8 mouse cellular contexts compared by ENCODE assay signal in genomic region chr6:53795788-53796187, GRCm38 (mm10). TPM values are rescaled to one million over a fixed set of nuclear protein-coding genes. Genes with fewer than 3 reads are reported as not detected.
DNase-seq lines count a peak whose midpoint lies in the region; ATAC-seq lines count a peak whose summit lies in the region.

No protein-coding gene starts in this region.

- 24% methylated on average over 5 of the region's 5 CpGs for WGBS in embryonic facial prominence, embryonic 14.5 days

- no peak overlapping the region for H3K4me3 ChIP-seq in embryonic facial prominence, embryonic 14.5 days (ENCODE audit: low read depth, low read length)

- H3K4me1 ChIP-seq in embryonic facial prominence, embryonic 14.5 days (ENCODE audit: control insufficient read depth, insufficient read depth, low read length) = no peaks in the 10 kb centered on the region

- no peaks in the 10 kb centered on the region; the same call in none of the 2 replicates for H3K27me3 ChIP-seq in embryonic facial prominence, embryonic 14.5 days (replicated peaks; ENCODE audit: control insufficient read depth, insufficient read depth, low read length)

- ATAC-seq in embryonic facial prominence, embryonic 14.5 days (ENCODE audit: low read depth) = peak; percentile 68; the same call in 1 of the 2 replicates

- peak; percentile 26 to 60 for DNase-seq in heart, adult 18-20 months
- no peak for DNase-seq in heart, adult 8-10 months (ENCODE audit: low spot score)
- peak; percentile 17 for DNase-seq in 416B (ENCODE audit: low read depth)
- peak; percentile 48 to 63 for DNase-seq in adrenal gland, postnatal 36 days
- DNase-seq in embryonic facial prominence, embryonic 14.5 days (ENCODE audit: low spot score) = no peak
- DNase-seq in kidney, postnatal 25 days = peak; percentile 63 to 75
- DNase-seq in retina, embryonic 14.5 days (ENCODE audit: low spot score) = peak; percentile 89
- no peak for DNase-seq in layer of hippocampus, postnatal 36 days

- H3K36me3 ChIP-seq in embryonic facial prominence, embryonic 14.5 days (ENCODE audit: control insufficient read depth, insufficient read depth, low read length) = no peaks in the 10 kb centered on the region

- H3K4me2 ChIP-seq in embryonic facial prominence, embryonic 14.5 days (ENCODE audit: low read depth, low read length) = no peak overlapping the region

- H3K9me3 ChIP-seq in embryonic facial prominence, embryonic 14.5 days (ENCODE audit: control insufficient read depth, low read length) = no peaks in the 10 kb centered on the region

- no peak overlapping the region for H3K9ac ChIP-seq in embryonic facial prominence, embryonic 14.5 days (ENCODE audit: low read depth, low read length)

- H3K27ac ChIP-seq in embryonic facial prominence, embryonic 14.5 days (replicated peaks; ENCODE audit: low read depth, low read length) = no peak overlapping the region

RNA-seq across cellular contexts. Expression of gene Tril, which starts 24.8 kb away (rescaled TPM):
- 1 to 10 TPM; 2.8 to 3.2 TPM for total RNA-seq in heart, adult 18-20 months (2021)
- 1 to 10 TPM; 3.2 to 3.6 (median 3.4) TPM for total RNA-seq in heart, adult 8-10 months (2022)
- 1 to 10 TPM; 6.8 to 7.9 TPM for total RNA-seq in adrenal gland, postnatal 36 days (2021)
- polyA plus RNA-seq in embryonic facial prominence, embryonic 14.5 days (2014; fragmentation: Nextera tagmentation; extraction: Ambion mirVana) = 27.0 and 35.9 TPM in 2 replicates
- total RNA-seq in layer of hippocampus, postnatal 36 days (2021) = 10 to 100 TPM; 33.6 to 38.5 TPM

Comparison
In these comparisons a context has a peak if more than half of its experiments do, and no peak if none do; other contexts are left out.
1. DNase-seq: peak in heart, adult 18-20 months (2 of 2), 416B (single experiment), adrenal gland, postnatal 36 days (2 of 2), kidney, postnatal 25 days (2 of 2) and retina, embryonic 14.5 days (single experiment); none in heart, adult 8-10 months (single experiment), embryonic facial prominence, embryonic 14.5 days (single experiment) and layer of hippocampus, postnatal 36 days (0 of 2).